Mouse (Mus musculus) central nervous system, embryonic 18 days (tissue): ENCODE results near the gene Pde6c. TPM values are rescaled to one million over a fixed set of nuclear protein-coding genes. Genes with fewer than 3 reads are reported as not detected.

ENCODE experiments used
- polyA plus RNA-seq: library from polyadenylated mRNA; depleted of rRNA; stranded (reverse); fragments of >200 nt; gene quantifications from 2 replicates; pipeline ENCODE4 v1.2.3, GENCODE M21; 2012; rRNA removed

Pde6c gene
- polyA plus RNA-seq = 0.05 and 0.16 TPM in 2 replicates

DNA sequence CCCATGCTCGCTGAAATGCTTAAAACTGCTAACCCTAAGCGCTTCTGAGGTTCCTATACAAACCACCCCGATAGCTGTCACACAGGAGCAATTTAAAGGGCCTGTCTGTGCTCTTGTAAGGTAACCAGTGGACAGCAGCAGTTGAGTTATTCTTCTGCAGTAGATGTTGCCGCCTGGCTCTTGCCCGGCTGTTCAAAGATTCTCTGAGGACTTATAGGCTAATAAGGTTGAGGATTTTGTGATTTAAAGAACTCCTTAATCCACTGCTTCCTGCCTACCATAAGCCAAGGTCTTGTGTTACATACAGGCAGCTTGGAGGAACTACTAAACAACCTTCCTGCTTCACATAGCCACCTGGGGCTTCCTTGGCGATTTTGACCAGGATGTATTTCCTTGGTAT lies at the start of gene Pde6c:
TSS of gene Pde6c (plus strand) at position 301 of the 400 bp plus-strand sequence.

GRCm38 (mm10) chr19:38096858-38097758 lies 35.5 kb upstream of the Pde6c start, which contains the start of gene Ffar4:
Gene Ffar4 (plus strand): TSS chr19:38097071.

GRCm38 (mm10) chr19:38125219-38125610 lies 7.4 kb upstream of the Pde6c start, which contains the start of gene Rbp4:
Gene Rbp4 (minus strand): TSS chr19:38125281.

GRCm38 (mm10) chr19:38223905-38224684 lies 91.5 kb downstream of the Pde6c start, which contains the start of gene Fra10ac1:
Gene Fra10ac1 (minus strand): TSS chr19:38224156.

Other genes with a start within 250 kb of the Pde6c start
- 5.8 and 7.2 TPM in 2 replicates for gene Myof, start 89.2 kb upstream of the Pde6c start, polyA plus RNA-seq
- gene Cep55, start 77.8 kb upstream of the Pde6c start, polyA plus RNA-seq = 5.0 and 5.5 TPM in 2 replicates
- gene Ffar4, start 35.7 kb upstream of the Pde6c start, polyA plus RNA-seq = 0.26 and 0.31 TPM in 2 replicates
- 2.3 and 4.4 TPM in 2 replicates for gene Rbp4, start 7.5 kb upstream of the Pde6c start, polyA plus RNA-seq
- 32.6 and 33.7 TPM in 2 replicates for gene Fra10ac1, start 91.4 kb downstream of the Pde6c start, polyA plus RNA-seq
- 23.5 and 25.4 TPM in 2 replicates for gene Lgi1, start 131.8 kb downstream of the Pde6c start, polyA plus RNA-seq